Mouse (Mus musculus): ENCODE results near the gene Ralgps1.

Ralgps1 gene

DNA sequence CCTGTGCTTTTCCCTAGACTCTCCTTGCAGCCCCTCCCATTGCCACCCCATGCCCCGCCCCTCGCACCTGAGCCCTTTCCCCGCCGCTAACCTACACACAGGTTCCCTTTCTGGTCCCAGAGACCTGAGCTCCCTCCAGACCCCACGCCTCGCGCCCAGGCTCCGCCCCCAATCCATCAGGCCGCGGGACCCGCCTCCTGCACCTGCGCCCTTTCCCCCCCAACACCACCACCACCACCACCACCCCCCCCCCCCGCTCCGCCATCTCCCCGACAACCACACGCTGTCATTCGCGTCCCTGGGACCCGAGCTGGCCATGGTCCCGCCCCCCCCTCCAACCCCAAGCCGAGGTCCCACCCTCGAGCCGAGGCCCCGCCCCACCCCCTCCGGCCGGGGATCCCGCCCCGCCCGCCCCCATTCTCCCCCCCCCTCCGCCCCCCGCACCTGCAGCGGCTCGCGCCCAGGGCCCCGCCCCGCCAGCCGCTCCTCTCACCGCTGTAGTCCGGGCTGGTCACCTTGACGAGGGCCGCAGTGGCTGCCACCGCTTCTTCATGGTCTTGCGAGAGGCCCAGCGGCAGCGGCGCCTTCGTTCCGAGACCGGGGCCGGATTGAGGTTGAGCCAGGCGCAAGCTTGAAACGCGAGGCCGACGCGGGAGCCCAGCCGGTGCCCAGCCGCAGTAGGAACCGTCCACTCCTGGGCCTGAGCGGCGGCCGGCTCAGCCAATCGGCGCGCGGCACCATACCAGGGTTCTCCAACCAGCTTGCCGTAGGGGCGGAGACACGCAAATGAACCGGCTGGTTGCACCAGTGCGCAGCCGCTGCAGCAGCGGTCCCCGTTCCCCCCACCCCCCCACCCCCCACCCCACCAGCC, at the start of gene Ralgps1:
Gene Ralgps1, minus strand, starts transcription at position 710 of the 871 bp plus-strand sequence.
- peak; percentile 88 for DNase-seq (ENCODE audit: low spot score)

DNA sequence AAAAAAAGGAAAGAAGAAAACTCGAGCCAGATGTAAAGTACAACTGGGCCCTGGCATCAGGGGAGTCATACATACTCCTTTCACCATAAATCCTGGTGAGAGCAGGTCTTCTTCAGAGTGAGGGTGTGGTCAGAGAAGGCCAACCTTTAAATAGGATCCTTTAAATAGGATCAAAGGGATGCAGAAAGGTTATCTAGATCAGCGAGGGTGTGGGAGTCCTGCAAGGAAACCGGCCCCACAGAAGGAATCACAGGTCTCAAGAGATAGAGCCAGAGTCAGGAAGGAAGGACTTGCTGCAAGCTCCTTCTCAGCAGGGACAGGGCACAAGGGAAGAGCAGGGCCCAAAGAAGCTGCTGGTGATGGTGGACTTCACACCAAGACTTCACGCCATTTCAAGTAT, 46.2 kb upstream of the Ralgps1 start:
- no peak for DNase-seq (ENCODE audit: low spot score)

DNA sequence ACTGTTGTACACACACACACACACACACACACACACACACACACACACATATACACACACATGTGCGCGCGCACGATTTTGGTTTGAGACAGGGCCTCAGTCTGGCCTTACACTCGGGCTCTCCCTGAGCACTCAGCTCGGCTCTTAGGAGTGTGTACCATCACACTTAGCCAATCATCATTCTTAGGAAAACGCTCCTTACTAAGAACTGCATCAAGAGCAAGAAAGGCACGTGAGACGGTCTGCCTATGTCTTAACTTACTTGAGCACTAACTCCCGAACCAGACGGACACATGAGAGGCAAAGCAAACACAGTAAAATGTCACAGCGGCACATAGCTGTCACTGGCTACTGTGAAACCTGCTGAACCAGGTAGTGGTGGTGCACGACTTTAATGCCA, 42.7 kb upstream of the Ralgps1 start:
- no peak for DNase-seq (ENCODE audit: low spot score)

DNA sequence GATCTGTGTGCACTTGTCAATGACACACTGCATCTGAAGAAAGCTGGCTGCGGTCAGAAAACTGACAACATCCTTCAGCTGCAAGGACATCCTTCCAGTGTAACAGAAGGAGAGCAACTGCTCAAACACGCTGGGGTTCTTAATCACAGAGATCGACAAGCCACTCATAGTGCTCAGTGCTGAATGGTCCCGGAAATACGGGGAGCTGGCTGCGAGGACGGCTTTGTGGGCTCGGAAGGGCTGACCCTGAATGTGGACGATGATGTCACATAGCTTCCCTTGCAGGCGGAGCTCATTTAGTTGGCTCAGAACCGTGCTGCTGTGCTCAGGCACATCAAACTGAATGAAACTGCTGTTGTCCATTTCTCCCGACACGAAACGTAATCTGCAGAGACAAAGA, 40.8 kb upstream of the Ralgps1 start:
- no peak for DNase-seq (ENCODE audit: low spot score)

DNA sequence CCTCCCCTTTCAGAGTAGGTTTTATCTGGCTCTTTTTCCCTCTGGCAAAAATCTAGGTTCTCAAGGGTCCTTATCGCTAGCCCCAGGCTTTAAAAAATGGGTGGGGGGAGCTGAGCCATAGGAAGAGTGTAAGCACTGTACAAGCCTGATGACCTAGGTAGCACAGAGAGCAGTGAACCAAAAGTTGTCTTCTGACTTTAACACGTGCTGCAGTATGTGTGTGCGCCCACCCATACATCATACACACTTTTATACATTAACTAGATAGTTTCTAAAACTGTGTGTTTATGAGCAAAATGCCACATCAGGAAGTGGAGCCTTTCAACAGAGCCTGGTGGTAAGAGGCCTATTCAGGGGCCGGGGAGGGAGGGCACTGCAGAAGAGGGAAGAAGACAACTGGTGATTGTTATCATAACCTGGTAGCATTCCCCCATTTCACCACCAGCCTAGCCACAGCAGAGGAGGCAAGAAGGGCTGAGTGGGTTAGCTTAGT, 32.3 kb upstream of the Ralgps1 start:
- DNase-seq (ENCODE audit: low spot score), result no peak

DNA sequence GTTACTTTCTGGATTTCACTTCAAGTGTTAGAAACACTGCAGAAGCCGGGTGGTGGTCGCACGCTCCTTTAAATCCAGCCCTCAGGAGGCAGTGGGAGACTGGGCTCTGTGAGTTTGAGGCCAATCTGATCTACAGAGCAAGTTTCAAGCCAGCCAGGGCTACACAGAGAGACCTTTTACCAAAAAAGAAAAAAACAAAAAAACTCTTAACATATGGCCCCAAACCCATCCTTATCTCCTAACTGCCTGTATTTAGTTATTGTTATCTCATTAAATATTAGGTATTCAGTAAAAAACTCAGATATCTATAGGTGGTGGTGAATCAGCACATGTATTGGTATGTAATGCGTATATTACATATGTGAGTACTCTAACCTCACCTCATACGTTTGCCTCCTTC, 31.4 kb upstream of the Ralgps1 start:
- no peak for DNase-seq (ENCODE audit: low spot score)

DNA sequence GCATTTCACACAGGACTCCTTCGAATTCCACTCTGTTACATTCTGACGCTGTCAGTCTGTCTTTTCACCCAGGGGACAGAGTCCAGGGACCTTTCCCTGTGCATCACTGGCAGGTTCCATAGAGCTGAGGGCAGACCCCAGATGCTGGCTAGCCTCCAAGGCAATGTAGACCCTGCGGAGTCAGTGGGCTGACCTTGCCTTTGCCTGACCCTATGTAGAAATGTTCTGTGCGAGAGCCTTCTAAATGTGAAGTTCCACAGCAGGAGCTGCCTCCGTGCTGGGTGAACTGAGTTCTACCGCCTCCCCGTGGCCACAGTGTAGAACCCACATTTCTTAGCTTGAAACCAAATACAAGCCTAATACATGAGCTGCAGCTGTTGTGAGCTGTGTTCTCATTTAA, 30.9 kb upstream of the Ralgps1 start:
- peak; percentile 24 for DNase-seq (ENCODE audit: low spot score)

DNA sequence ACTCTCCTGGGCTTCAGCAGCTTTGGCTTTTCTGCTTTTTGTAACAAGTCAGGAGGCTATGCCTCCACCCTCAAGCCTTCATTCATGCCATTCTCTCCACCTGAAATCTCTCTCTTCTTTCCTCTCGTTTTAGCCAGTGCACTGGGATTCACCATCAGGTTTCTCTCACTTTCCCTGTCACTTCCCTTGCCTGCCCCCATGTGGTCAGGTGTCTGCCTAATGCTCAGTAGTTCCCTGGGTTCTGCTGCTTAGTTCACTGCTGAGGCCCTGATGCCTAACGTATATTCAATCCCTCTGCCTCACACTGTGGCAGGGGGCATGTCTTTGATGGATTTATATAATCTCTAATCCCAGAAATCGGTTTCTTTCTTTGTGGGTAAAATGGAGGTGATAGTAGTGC, 29.9 kb upstream of the Ralgps1 start:
- DNase-seq (ENCODE audit: low spot score), result no peak

DNA sequence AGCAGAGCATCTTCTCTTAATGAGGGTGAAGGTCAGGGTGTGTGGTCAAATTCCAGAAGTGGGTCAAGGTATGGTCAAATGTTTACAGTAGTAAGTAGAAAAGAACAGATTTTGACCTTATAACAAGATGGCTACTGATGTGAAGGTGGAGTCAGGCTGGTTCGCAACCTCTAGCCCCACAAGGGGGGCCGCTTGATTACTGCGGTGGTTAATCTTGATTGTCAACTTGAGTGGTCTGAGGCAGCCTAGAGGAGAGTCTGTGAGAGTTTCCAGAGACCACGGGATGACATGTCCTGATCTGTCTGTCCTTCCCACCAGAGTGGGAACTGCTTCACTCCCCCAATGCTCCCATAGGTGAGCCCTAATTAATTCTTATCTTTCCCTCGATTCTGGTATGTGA, 29.3 kb upstream of the Ralgps1 start:
- DNase-seq (ENCODE audit: low spot score), result no peak

DNA sequence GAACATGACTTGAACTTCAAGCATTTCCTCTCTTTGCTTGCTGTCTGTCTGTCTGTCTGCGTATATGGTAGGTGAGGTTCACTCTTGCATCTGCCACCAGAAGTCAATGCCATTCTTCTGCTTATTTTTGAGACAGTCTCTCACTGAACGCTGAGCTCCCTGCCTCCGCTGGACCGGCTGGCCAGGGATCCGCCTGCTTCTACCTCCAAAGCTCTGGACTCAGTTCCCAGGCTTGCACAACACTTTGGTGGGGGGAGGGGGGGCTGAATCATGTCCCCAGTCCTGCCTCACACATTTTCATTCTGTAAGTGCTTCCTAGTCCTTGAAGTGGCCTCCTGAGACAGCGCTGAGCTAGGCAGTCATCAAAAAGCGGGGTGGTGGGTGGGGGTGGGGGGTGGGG, 27.8 kb upstream of the Ralgps1 start:
- DNase-seq (ENCODE audit: low spot score), result no peak

DNA sequence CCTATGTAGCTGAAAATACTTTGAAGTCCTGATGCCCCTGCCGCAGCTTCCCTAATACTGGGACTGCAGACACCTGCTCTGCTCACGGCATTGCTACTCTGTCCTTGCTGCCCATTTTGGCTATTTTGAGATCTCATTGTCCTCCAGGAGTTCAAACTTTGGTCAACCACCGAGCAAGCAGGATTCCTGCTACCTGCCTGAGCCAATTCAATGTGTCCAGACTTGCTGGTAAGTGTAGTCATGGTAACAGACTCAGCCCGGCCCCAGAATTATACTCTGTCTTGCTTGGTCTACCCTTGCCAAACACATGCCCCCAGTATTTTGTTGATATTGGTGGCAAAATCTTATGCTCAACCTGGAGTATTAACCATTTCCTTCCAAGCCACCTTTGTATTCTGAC, 25.8 kb upstream of the Ralgps1 start:
- DNase-seq (ENCODE audit: low spot score), result no peak

DNA sequence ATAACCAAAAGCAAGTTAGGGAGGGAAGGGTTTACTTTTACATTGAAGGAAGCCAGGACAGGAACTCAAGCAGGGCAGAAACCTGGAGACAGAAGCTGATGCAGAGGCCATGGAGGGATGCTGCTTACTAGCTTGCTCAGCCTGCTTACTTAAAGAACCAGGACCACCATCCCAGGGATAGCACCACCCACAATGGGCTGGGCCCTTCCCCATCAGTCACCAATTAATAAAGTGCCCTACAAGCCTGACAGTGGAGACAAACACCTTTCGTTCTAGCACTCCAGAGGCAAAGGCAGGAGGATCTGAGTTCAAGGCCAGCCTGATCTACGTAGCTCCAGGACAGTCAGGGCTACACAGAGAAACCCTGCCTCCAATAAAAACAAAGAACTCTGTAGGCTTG, 23.8 kb upstream of the Ralgps1 start:
- no peak for DNase-seq (ENCODE audit: low spot score)

DNA sequence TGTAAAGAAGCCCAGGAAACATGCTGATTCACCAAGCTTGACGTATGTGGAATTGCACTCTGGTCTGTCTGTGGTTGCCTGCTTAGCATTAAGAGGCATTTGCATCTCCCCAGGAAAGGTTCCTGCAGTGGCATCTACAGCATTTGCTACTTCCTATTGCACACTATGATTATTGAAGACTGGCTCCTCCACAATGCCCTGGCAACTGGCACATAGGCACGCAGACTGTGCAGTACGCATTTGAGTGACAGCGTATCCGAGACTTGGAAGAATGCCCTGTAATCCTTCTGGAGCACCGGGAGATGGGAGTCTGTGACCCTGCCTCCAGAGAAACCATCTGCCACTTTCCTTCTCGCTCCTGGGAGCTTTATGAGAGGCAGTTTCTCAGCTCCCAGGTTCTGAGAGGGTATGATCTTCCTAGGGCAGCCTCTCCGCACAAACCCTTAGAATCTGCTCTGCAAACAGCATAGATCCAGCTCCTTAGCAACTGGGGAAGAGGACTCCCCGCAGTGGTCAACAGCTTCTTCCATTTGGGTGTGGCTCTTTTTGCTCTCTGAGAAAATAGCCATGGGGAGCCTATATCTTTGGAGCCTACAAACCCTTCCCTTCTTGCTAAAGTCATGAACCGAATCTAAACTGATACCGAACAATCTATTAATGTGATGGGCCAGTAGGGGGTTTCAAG, 22.8 kb upstream of the Ralgps1 start:
- peak; percentile 38 for DNase-seq (ENCODE audit: low spot score)

DNA sequence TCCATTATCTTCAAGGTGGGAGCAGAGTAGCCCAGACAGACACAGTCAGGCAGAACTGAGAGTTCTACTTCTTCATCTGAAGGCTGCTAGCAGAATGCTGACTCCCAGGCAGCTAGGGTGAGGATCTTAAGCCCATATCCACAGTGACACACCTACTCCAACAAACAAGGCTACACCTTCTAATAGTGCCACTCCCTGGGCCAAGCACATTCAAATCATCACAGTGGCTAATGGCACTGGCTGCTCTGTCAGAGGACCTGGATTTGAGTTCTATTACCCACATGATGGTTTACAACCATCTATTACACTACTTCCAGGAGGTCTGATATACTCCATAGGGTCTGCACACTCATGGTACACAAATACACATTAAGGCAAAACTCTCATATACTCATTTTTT, 21.7 kb upstream of the Ralgps1 start:
- DNase-seq (ENCODE audit: low spot score), result no peak

DNA sequence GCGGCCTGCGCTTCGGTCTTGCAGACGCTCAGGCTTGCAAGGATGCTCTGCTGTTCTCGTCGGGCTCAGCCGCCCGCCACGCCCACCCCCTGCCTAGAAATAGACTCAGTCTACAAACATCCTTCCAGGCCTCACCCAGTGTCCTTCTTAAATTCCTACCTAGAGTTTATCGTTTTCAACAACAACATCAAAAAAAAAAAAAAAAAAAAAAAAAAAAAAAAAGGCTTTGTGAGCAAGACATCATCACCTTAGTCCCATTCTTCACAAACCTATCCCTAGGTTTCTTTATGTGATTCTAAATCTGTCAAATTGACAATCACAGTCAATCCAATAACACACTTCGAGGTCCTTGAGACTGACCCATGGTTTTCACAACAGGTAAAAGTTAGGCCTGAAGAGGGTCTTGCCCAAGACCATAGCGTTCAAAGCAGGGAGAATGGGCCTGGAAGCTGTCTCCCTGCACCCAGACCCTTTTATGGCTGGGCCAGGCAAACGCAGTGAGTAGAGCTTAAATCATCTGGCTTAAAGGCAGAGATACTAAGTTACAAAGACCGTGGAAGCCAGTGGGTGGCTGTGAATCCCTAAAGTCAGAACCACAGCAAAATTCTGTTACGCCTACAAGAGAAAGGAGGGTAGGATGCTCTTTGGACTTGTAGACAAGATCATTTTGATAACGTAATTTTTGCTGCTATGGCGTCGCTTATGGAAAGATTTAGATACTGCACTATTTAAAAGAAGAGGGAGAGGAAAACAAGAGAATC, 542 bp upstream of the Ralgps1 start:
- no peak for DNase-seq (ENCODE audit: low spot score)

DNA sequence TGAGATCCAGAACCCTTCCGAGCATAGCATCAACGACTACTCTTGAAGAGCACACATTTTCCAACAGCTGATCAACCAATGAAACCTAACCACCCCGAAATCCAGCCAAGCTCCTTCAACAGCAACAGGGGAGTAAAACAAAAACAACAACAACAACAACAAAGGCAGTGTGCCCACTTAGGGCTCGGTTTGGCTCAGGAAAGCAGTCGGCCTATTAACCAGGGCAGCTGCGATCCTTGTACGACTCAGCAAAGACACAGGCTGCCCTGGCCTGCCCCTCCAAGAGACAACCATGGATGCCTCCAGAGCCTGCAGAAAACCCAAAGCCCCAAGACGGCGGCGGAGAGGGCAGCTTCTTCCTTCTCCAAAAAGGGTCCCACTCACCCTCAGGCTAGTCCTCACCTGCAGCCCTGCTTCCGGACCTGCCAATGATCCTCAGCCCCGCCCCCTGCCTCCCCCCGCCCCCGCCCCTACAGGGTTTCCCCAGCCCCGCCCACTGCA, 960 bp downstream of the Ralgps1 start:
- DNase-seq (ENCODE audit: low spot score), result no peak

DNA sequence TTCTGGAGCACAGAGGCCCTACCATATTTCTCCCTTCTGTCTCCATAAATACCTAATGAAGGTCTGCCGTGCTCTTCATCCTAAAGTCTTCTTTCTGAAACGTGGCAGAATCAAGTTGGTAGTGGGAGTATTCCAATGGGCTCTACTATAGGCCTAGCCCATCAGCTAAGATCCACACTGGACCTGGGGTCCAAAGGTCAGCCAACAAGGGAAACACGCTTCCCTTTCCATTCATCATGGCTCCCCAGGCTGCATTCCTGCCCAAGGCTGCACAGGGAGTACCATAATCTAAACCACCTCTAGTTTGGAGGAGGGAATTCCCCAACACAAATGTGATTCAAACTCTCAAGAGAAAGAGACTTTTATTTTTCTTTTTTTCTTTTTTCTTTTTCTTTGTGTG, 1.8 kb downstream of the Ralgps1 start:
- DNase-seq (ENCODE audit: low spot score), result no peak

DNA sequence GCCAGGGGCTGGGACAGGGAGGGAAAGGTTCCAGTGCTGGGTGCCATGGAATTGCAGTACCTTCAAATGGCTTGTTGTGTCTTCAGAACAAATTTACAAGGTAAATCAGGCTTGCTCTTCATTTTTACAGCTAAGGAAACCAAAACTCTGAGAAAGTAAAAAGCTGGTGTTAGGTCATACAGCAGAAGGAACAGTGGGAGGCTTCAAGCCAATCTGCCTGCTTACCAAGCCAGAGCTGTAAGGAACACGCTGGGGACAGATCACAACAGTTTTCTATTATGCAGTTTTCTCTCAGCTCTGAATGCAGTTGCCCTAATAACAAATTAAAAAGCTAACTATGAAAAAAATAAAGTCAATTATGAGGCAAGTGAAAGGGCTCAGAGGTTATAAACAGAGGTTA, 2.8 kb downstream of the Ralgps1 start:
- no peak for DNase-seq (ENCODE audit: low spot score)

DNA sequence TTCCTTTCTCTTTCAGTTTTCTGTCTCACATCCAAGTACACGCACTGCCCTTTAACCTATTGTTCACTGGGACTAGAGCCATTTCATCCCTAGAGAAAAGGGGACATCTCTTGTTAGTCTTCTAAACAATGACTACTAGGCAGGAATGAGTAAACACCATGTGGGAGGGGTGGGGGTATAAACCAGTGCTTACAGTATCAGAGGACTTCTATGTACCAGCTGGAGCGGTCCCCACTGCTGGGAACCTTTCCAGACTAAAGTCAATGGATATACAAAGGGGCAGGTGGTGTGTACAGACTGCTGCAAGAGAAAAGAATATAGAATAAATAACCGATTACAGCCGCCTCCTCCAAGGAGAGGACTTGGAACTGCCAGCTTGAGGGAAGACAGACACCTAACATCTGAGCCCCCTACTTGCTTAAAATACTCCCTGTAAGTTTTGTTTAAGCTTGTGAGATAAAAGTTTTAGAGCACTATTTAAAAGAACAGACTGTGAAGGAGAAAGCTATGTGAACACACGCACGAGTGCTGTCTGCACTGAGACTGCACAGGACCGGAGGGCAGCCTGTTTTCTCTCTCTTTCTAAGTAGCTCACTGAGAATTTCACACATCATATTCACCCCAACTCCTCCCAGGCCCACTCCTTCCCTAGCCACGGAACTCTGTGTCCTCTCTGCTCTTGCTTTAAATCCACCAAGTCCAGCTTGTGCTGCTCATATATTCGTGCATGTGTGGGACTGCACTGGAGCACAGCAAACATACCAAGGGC, 5.4 kb downstream of the Ralgps1 start:
- DNase-seq (ENCODE audit: low spot score), result no peak

DNA sequence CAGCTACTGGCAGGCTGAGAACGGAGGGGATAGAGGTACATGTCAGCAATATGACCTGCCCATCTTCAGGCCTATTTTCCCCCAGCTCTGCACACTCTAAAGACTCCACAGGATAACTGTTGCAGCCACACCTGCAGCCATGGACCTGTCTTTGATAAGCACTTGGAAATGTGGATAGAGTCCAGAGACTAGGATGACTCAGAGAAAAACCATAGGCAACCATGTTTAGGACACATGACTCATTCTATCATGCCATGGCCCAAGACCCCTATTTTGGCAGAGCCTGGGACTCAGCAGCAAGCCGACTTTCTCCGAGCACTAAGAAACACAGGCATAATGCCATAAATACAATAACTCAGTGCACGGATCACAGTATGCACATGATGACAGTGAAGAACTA, 6.6 kb downstream of the Ralgps1 start:
- no peak for DNase-seq (ENCODE audit: low spot score)

DNA sequence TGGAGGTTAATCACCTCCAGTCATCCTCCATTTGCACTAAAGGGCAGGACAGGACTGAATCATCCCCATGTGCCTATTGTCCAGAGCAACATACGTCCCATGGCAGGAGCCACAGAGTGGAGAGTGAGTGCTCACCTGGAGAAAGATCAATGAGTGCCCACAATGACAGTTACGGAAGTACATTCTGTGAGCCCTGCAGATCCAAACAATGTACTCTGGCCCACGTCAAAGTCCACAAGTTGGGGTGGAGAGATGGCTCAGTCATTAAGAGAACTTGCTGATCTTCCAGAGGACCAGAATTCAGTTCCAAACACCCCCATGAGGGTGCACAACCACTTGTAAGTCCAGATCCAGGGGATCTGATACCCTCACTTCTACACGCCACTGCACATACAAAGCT, 7.4 kb downstream of the Ralgps1 start:
- DNase-seq (ENCODE audit: low spot score), result no peak

Measured in layer of hippocampus, adult 9-10 months (tissue).